Mouse (Mus musculus) adrenal gland, adult 18-20 months (tissue): ENCODE data around the gene Prkar1a. TPM values are rescaled to one million over a fixed set of nuclear protein-coding genes. Genes with fewer than 3 reads are reported as not detected.

Experiments used
- DNase-seq, 2 experiments: peaks; one replicate each; pipeline ENCODE4 v3.0.0; 2021 to 2022; ENCODE audit warnings: low spot score in 2 of 2
- total RNA-seq, 2 experiments: library from RNA; stranded (reverse); gene quantifications; 1 replicate in 1 of 2; 2 replicates in 1 of 2; pipeline ENCODE4 v1.2.3; 2021

The Prkar1a gene
- total RNA-seq, 2 experiments from 2014 or later: 376 to 457 TPM

- no peak for DNase-seq
These were observed 23.2 kb downstream of the Prkar1a start for GRCm38 (mm10) chr11:109672396-109672795.

GRCm38 (mm10) chr11:109672881-109673739 lies 23.9 kb downstream of the Prkar1a start:
- DNase-seq: no peak

- no peak for DNase-seq
These were observed 24.5 kb downstream of the Prkar1a start for GRCm38 (mm10) chr11:109673741-109674140.

- no peak for DNase-seq
These were observed 25.3 kb downstream of the Prkar1a start for GRCm38 (mm10) chr11:109674542-109674941.

- no peak for DNase-seq
These were observed 26.0 kb downstream of the Prkar1a start for GRCm38 (mm10) chr11:109675208-109675607.

- DNase-seq: no peak
These were observed 26.6 kb downstream of the Prkar1a start for GRCm38 (mm10) chr11:109675771-109676170.

GRCm38 (mm10) chr11:109676621-109677373 lies 27.6 kb downstream of the Prkar1a start:
- DNase-seq: no peak

- no peak for DNase-seq
These were observed 29.1 kb downstream of the Prkar1a start for GRCm38 (mm10) chr11:109678291-109678690.

GRCm38 (mm10) chr11:109680934-109681333 lies 31.7 kb downstream of the Prkar1a start:
- no peak for DNase-seq

GRCm38 (mm10) chr11:109681556-109681955 lies 32.4 kb downstream of the Prkar1a start:
- no peak for DNase-seq

- DNase-seq: no peak
These were observed 33.0 kb downstream of the Prkar1a start for GRCm38 (mm10) chr11:109682221-109682620.

- no peak for DNase-seq
These were observed 40.3 kb downstream of the Prkar1a start for GRCm38 (mm10) chr11:109689539-109689938.

GRCm38 (mm10) chr11:109692737-109693136 lies 43.5 kb downstream of the Prkar1a start:
- no peak for DNase-seq

- DNase-seq: no peak
These were observed 47.3 kb downstream of the Prkar1a start for GRCm38 (mm10) chr11:109696519-109696918.

- no peak for DNase-seq
These were observed 48.0 kb downstream of the Prkar1a start for GRCm38 (mm10) chr11:109697089-109697643.

- DNase-seq: no peak
These were observed 49.5 kb downstream of the Prkar1a start for GRCm38 (mm10) chr11:109698740-109699139.

GRCm38 (mm10) chr11:109699784-109700183 lies 50.6 kb downstream of the Prkar1a start:
- no peak for DNase-seq

GRCm38 (mm10) chr11:109700761-109701160 lies 51.6 kb downstream of the Prkar1a start:
- peak in 1 of 2 experiments; percentile 19 for DNase-seq

GRCm38 (mm10) chr11:109702031-109702815 lies 53.0 kb downstream of the Prkar1a start:
- no peak for DNase-seq

GRCm38 (mm10) chr11:109703845-109704244 lies 54.6 kb downstream of the Prkar1a start:
- DNase-seq: no peak
